Mouse (Mus musculus) hindbrain, embryonic 15.5 days (tissue): ENCODE measurements around the gene Atp8a2. TPM values are rescaled to one million over a fixed set of nuclear protein-coding genes. Genes with fewer than 3 reads are reported as not detected.

Source experiments
- ATAC-seq: fragments of 200-750 bp; cut with Nextera tagmentation; 2 replicates; pipeline ENCODE4 v1.8.0; 2017; ENCODE audit warnings: low read depth, moderate number of reproducible peaks, moderate TSS enrichment; ENCODE audit not compliant: low FRiP score
- H3K27ac ChIP-seq: fragments of 300-500 bp; sonication (generic); replicated peaks from 2 replicates; pipeline ENCODE4 v1.5.1; 2015; ENCODE audit warnings: mild to moderate bottlenecking, inconsistent platforms
- H3K27me3 ChIP-seq: fragments of 300-500 bp; sonication (generic); 2 replicates; pipeline ENCODE4 v1.6.1; 2015; ENCODE audit warnings: control low read depth, inconsistent platforms
- H3K36me3 ChIP-seq: fragments of 300-500 bp; sonication (generic); 2 replicates; pipeline ENCODE4 v1.6.1; 2015; ENCODE audit warnings: control low read depth, inconsistent platforms
- H3K4me1 ChIP-seq: fragments of 300-500 bp; sonication (generic); replicated peaks from 2 replicates; pipeline ENCODE4 v1.6.1; 2015; ENCODE audit warnings: control low read depth, inconsistent platforms
- H3K4me2 ChIP-seq: fragments of 300-500 bp; sonication (generic); 2 replicates; pipeline ENCODE4 v1.6.1; 2015; ENCODE audit warnings: moderate library complexity, mild to moderate bottlenecking, inconsistent platforms
- H3K4me3 ChIP-seq: fragments of 300-500 bp; sonication (generic); 2 replicates; pipeline ENCODE4 v1.5.1; 2015; ENCODE audit warnings: mild to moderate bottlenecking, inconsistent platforms
- H3K9ac ChIP-seq: fragments of 300-500 bp; sonication (generic); 2 replicates; pipeline ENCODE4 v1.6.1; 2015; ENCODE audit warnings: inconsistent platforms
- H3K9me3 ChIP-seq: fragments of 300-500 bp; sonication (generic); 2 replicates; pipeline ENCODE4 v1.6.1; 2016; ENCODE audit warnings: control low read depth, inconsistent platforms
- WGBS: fragments of 180-500 bp; shearing (Covaris S2); methylation state at CpG from one replicate; pipeline ENCODE4 v1.1.7; 2015; 5-methylcytosine and 5-hydroxymethylcytosine counted together
- polyA plus RNA-seq: library from polyadenylated mRNA; unstranded; fragments of >200 nt; fragmentation: Nextera tagmentation; extraction: Ambion mirVana; gene quantifications from 2 replicates; pipeline ENCODE4 v1.2.1, GENCODE M21; 2015

Gene Atp8a2
- polyA plus RNA-seq, 1 experiment from 2014 or later, result 42.8 TPM

- Histone ChIP-seq H3K4me3 (no peak overlapping the region), H3K36me3 (no peaks in the 10 kb centered on the region), H3K27ac (no peak overlapping the region), H3K9ac (no peak overlapping the region), H3K27me3 (no peaks in the 10 kb centered on the region), H3K4me2 (no peak overlapping the region), H3K4me1 (peaks cover 11% of the 10 kb centered on the region; the same call in 1 of the 2 replicates), H3K9me3 (no peaks in the 10 kb centered on the region)
- WGBS, result 31% methylated on average over 5 of the region's 5 CpGs
- ATAC-seq, result peak; percentile 64; the same call in 1 of the 2 replicates
These were observed 495.5 kb downstream of the Atp8a2 start for GRCm38 (mm10) chr14:59701492-59701891.

GRCm38 (mm10) chr14:59695160-59695559 lies 501.8 kb downstream of the Atp8a2 start:
- Histone ChIP-seq H3K27ac (no peak overlapping the region), H3K4me2 (no peak overlapping the region), H3K36me3 (no peaks in the 10 kb centered on the region), H3K9ac (no peak overlapping the region), H3K4me3 (no peak overlapping the region), H3K4me1 (no peaks in the 10 kb centered on the region), H3K9me3 (no peaks in the 10 kb centered on the region), H3K27me3 (no peaks in the 10 kb centered on the region)
- ATAC-seq, result no peak
- WGBS, result 93% methylated on average over 4 of the region's 4 CpGs

- Histone ChIP-seq H3K27me3 (no peaks in the 10 kb centered on the region), H3K4me1 (no peaks in the 10 kb centered on the region; the same call in 1 of the 2 replicates), H3K4me3 (no peak overlapping the region), H3K9me3 (no peaks in the 10 kb centered on the region), H3K36me3 (no peaks in the 10 kb centered on the region), H3K27ac (no peak overlapping the region), H3K9ac (no peak overlapping the region), H3K4me2 (no peak overlapping the region)
- no peak for ATAC-seq
- 83% methylated on average over 6 of the region's 6 CpGs for WGBS
These were observed 504.8 kb downstream of the Atp8a2 start for GRCm38 (mm10) chr14:59692164-59692563.

- Histone ChIP-seq H3K36me3 (no peaks in the 10 kb centered on the region), H3K9me3 (no peaks in the 10 kb centered on the region), H3K27me3 (no peaks in the 10 kb centered on the region), H3K9ac (no peak overlapping the region), H3K4me2 (no peak overlapping the region), H3K4me1 (no peaks in the 10 kb centered on the region; the same call in 1 of the 2 replicates), H3K4me3 (no peak overlapping the region), H3K27ac (no peak overlapping the region)
- WGBS, result 77% methylated on average over 13 of the region's 13 CpGs
- ATAC-seq, result no peak
These were observed 505.6 kb downstream of the Atp8a2 start for GRCm38 (mm10) chr14:59691402-59691801.

GRCm38 (mm10) chr14:59690954-59691353 lies 506.0 kb downstream of the Atp8a2 start:
- no peak for ATAC-seq
- Histone ChIP-seq H3K4me1 (no peaks in the 10 kb centered on the region; the same call in 1 of the 2 replicates), H3K4me2 (no peak overlapping the region), H3K27ac (no peak overlapping the region), H3K27me3 (no peaks in the 10 kb centered on the region), H3K36me3 (no peaks in the 10 kb centered on the region), H3K4me3 (no peak overlapping the region), H3K9ac (no peak overlapping the region), H3K9me3 (no peaks in the 10 kb centered on the region)
- 77% methylated on average over 12 of the region's 12 CpGs for WGBS

GRCm38 (mm10) chr14:59689596-59689995 lies 507.4 kb downstream of the Atp8a2 start:
- H3K27ac ChIP-seq, result no peak overlapping the region
- no peaks in the 10 kb centered on the region for H3K27me3 ChIP-seq
- H3K4me1 ChIP-seq, result no peaks in the 10 kb centered on the region; the same call in 1 of the 2 replicates
- no peaks in the 10 kb centered on the region for H3K36me3 ChIP-seq
- no peaks in the 10 kb centered on the region for H3K9me3 ChIP-seq
- 41% methylated on average over 4 of the region's 4 CpGs for WGBS
- H3K4me2 ChIP-seq, result no peak overlapping the region
- no peak overlapping the region for H3K9ac ChIP-seq
- H3K4me3 ChIP-seq, result no peak overlapping the region
- no peak for ATAC-seq

- Histone ChIP-seq H3K4me3 (no peak overlapping the region), H3K27ac (no peak overlapping the region), H3K4me1 (no peaks in the 10 kb centered on the region; the same call in 1 of the 2 replicates), H3K9ac (no peak overlapping the region), H3K36me3 (no peaks in the 10 kb centered on the region), H3K4me2 (no peak overlapping the region), H3K9me3 (no peaks in the 10 kb centered on the region), H3K27me3 (no peaks in the 10 kb centered on the region)
- no peak for ATAC-seq
- WGBS, result 72% methylated on average over 5 of the region's 5 CpGs
These were observed 510.8 kb downstream of the Atp8a2 start for GRCm38 (mm10) chr14:59686229-59686628.

- Histone ChIP-seq H3K27ac (no peak overlapping the region), H3K4me2 (no peak overlapping the region), H3K4me1 (no peaks in the 10 kb centered on the region; the same call in 1 of the 2 replicates), H3K27me3 (no peaks in the 10 kb centered on the region), H3K9me3 (no peaks in the 10 kb centered on the region), H3K4me3 (no peak overlapping the region), H3K36me3 (no peaks in the 10 kb centered on the region), H3K9ac (no peak overlapping the region)
- WGBS, result 72% methylated on average over 8 of the region's 8 CpGs
- ATAC-seq, result no peak
These were observed 511.6 kb downstream of the Atp8a2 start for GRCm38 (mm10) chr14:59685343-59685742.

GRCm38 (mm10) chr14:59681906-59682305 lies 515.1 kb downstream of the Atp8a2 start:
- Histone ChIP-seq H3K9ac (no peak overlapping the region), H3K36me3 (no peaks in the 10 kb centered on the region), H3K4me1 (no peaks in the 10 kb centered on the region), H3K9me3 (no peaks in the 10 kb centered on the region), H3K27me3 (no peaks in the 10 kb centered on the region), H3K4me2 (no peak overlapping the region), H3K4me3 (no peak overlapping the region), H3K27ac (no peak overlapping the region)
- WGBS, result 65% methylated on average over 4 of the region's 4 CpGs
- no peak for ATAC-seq

GRCm38 (mm10) chr14:59677598-59678003 lies 519.4 kb downstream of the Atp8a2 start:
- 74% methylated on average over 7 of the region's 7 CpGs for WGBS

GRCm38 (mm10) chr14:59675330-59675729 lies 521.6 kb downstream of the Atp8a2 start:
- Histone ChIP-seq H3K4me1 (peaks cover 7% of the 10 kb centered on the region), H3K36me3 (no peaks in the 10 kb centered on the region), H3K27ac (no peak overlapping the region), H3K27me3 (no peaks in the 10 kb centered on the region), H3K9me3 (no peaks in the 10 kb centered on the region), H3K4me3 (no peak overlapping the region), H3K4me2 (no peak overlapping the region), H3K9ac (no peak overlapping the region)
- no peak for ATAC-seq
- WGBS, result 72% methylated on average over 4 of the region's 4 CpGs

More at GRCm38 (mm10) chr14:59677598-59678003, 519.4 kb downstream of the Atp8a2 start:
- H3K4me3 ChIP-seq, result no peak overlapping the region
- peaks cover 7% of the 10 kb centered on the region for H3K4me1 ChIP-seq
- ATAC-seq, result no peak
- no peak overlapping the region for H3K9ac ChIP-seq
- H3K36me3 ChIP-seq, result no peaks in the 10 kb centered on the region
- no peak overlapping the region for H3K4me2 ChIP-seq
- no peaks in the 10 kb centered on the region for H3K9me3 ChIP-seq
- H3K27me3 ChIP-seq, result no peaks in the 10 kb centered on the region
- H3K27ac ChIP-seq, result no peak overlapping the region

- Histone ChIP-seq H3K4me3 (no peak overlapping the region), H3K4me2 (no peak overlapping the region), H3K27me3 (no peaks in the 10 kb centered on the region), H3K9me3 (no peaks in the 10 kb centered on the region), H3K4me1 (peaks cover 7% of the 10 kb centered on the region), H3K27ac (no peak overlapping the region), H3K36me3 (no peaks in the 10 kb centered on the region), H3K9ac (no peak overlapping the region)
- ATAC-seq, result no peak
- 29% methylated on average over 8 of the region's 8 CpGs for WGBS
These were observed 522.4 kb downstream of the Atp8a2 start for GRCm38 (mm10) chr14:59674556-59674955.

GRCm38 (mm10) chr14:59672893-59673515 lies 524.0 kb downstream of the Atp8a2 start:
- WGBS, result 71% methylated on average over 6 of the region's 6 CpGs
- Histone ChIP-seq H3K27ac (no peak overlapping the region), H3K27me3 (no peaks in the 10 kb centered on the region), H3K4me3 (no peak overlapping the region), H3K4me1 (peaks cover 7% of the 10 kb centered on the region), H3K9ac (no peak overlapping the region), H3K36me3 (no peaks in the 10 kb centered on the region), H3K4me2 (no peak overlapping the region), H3K9me3 (no peaks in the 10 kb centered on the region)
- ATAC-seq, result no peak
